Mouse (Mus musculus) heart, postnatal 0 days (tissue): ENCODE measurements at regions not wholly inside any gene's neighbourhood (a gene's known extent, or its start where the extent isn't known, plus 50 kb on each side); places are given as distances from the start of the nearest gene placed in this dataset.

Source experiments
- CTCF ChIP-seq: IDR thresholded peaks from 2 replicates; pipeline ENCODE4 v1.5.1; 2016; ENCODE audit warnings: antibody characterized with exemption, control low read depth, low read depth
- EP300 ChIP-seq: IDR thresholded peaks from 2 replicates; pipeline ENCODE4 v1.6.1; 2016; ENCODE audit warnings: antibody characterized with exemption, low read depth

DNA sequence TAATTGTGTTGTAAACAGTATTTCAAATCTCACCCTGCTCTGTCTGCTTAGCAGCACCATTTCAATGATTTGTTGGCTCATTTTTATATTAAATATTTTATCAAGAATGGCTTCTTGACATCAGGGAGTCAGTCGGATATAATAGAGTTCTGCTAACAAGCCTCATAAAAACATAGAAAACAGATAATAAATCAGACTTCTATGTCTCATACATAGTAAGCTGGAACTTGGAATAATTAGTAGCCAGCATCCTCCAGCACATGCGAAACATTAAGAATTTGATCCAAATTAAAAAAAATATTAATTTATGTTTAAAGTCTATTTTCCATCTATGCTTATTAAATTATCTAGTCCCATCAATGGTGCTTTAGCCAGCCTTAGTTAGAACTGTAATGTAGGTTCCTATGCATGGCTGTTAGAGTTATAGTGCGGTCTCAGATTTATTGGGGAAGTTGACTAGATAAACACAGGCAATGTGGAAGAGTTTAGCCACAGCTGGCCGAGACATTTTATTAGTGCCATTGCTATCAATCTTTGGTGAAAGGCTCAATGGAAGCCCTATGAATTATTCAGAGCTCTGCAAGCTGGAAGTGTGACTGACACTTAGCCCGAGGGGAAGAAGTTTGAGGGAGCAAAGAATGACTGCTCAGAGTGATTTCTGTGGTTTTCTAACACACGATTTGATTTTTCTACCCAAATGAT lies 968.6 kb upstream of the Celf2 start:
- TF ChIP-seq CTCF (no peak), EP300 (no peak)
